Mouse (Mus musculus) brain, embryonic 14.5 days (tissue): ENCODE results near the gene Ctsd.

Experiments used
- CTCF ChIP-seq: fragments of 200-500 bp; IDR thresholded peaks from 2 replicates; pipeline ENCODE4 v1.5.1; 2012; ENCODE audit warnings: inconsistent platforms, mild to moderate bottlenecking, moderate library complexity, borderline replicate concordance; ENCODE audit not compliant: insufficient read depth, insufficient read length; ENCODE audit errors: extremely low read depth
- POLR2A ChIP-seq: fragments of 200-500 bp; IDR thresholded peaks from 2 replicates; pipeline ENCODE4 v1.6.1; 2012; ENCODE audit warnings: mild to moderate bottlenecking, inconsistent platforms, borderline replicate concordance; ENCODE audit not compliant: poor library complexity, insufficient read depth, insufficient read length, severe bottlenecking; ENCODE audit errors: extremely low read depth

GRCm38 (mm10) chr7:142331281-142331680, 56.6 kb downstream of the Ctsd start:
- TF ChIP-seq POLR2A: no peak
- no peak for TF ChIP-seq CTCF
